Mouse (Mus musculus): Measurements from ENCODE around the gene Stam. TPM values are rescaled to one million over a fixed set of nuclear protein-coding genes. Genes with fewer than 3 reads are reported as not detected.
"Not testable (repeated sequence)": the region's sequence is repeated elsewhere in the genome, so short reads cannot be mapped to it uniquely, and the experiment has no call there.

The Stam gene
- polyA plus RNA-seq, 1 experiment, result 18.2 TPM

DNA sequence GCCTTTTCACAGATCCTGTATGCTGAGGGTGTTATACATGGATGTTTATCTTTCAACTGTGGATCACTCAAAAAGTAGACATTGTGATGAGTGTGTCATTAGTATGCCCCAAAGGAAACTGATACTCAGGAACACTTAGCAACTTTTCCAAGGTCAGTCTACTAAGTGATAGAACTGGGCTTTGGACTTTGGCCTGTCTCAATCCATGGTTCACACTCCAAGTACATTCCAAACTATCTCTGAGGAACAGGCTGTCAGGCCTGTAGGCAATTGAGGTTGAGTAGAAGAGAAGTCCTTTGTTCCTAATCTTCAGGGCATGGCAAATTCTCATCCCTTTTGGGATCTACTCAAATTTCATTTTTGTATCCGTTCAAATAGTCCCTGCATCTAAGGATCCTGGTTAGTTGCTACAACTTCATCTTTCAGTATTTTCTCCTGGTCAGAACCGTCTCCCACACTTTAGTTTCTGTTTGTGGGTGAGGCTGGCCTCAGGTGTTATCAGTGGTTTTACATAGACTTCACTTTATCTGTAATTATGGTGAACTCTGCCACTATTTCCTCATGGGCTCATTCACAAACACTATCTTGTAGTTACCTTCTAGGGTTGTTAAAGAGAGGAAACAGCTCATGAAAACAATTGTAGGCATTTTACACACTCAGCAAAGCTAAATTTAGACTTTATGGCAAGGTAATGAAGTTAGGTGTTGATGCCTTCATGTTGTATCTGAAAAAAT is 102.7 kb downstream of the Stam start:
- H3K27ac ChIP-seq (ENCODE audit: control insufficient read depth, insufficient read depth, low read depth, low read length, poor library complexity), result no peak overlapping the region
- H3K4me1 ChIP-seq (ENCODE audit: control insufficient read depth, insufficient read depth, low read length), result no peaks in the 10 kb centered on the region
- 56% methylated on average over 2 of the region's 2 CpGs for WGBS
- TF ChIP-seq POLR2A (IDR thresholded peaks at IDR 0.05; ENCODE audit: borderline replicate concordance, control insufficient read depth, low read depth, low read length), result no peak
- TF ChIP-seq CTCF (IDR thresholded peaks at IDR 0.05; ENCODE audit: control insufficient read depth, insufficient read depth, low read length), result no peak
- H3K4me3 ChIP-seq (replicated peaks; ENCODE audit: control insufficient read depth, low read depth, low read length), result no peak overlapping the region

DNA sequence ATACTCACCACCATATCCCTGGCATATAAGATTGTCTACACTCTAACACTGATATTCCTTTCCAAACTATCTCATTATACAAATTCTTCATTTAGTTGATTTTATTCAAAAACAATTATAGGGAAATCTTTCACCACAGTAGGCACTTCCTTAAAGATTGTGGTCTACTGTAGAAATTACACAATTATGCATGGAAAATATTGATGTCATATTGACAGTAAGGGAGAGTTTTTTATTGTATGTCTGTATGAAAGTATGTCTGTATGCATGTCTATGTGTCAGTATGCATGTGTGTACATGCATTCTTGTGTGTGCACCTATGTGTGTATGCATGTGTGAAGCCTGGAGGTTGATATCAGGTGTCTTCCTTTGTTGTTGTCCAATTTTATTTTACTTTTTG is 110.5 kb downstream of the Stam start:
- no peak overlapping the region for H3K27ac ChIP-seq (ENCODE audit: control insufficient read depth, insufficient read depth, low read depth, low read length, poor library complexity)
- TF ChIP-seq POLR2A (IDR thresholded peaks at IDR 0.05; ENCODE audit: borderline replicate concordance, control insufficient read depth, low read depth, low read length) (no peak), CTCF (IDR thresholded peaks at IDR 0.05; ENCODE audit: control insufficient read depth, insufficient read depth, low read length) (no peak)
- no peak overlapping the region for H3K4me3 ChIP-seq (replicated peaks; ENCODE audit: control insufficient read depth, low read depth, low read length)
- no peaks in the 10 kb centered on the region for H3K4me1 ChIP-seq (ENCODE audit: control insufficient read depth, insufficient read depth, low read length)

DNA sequence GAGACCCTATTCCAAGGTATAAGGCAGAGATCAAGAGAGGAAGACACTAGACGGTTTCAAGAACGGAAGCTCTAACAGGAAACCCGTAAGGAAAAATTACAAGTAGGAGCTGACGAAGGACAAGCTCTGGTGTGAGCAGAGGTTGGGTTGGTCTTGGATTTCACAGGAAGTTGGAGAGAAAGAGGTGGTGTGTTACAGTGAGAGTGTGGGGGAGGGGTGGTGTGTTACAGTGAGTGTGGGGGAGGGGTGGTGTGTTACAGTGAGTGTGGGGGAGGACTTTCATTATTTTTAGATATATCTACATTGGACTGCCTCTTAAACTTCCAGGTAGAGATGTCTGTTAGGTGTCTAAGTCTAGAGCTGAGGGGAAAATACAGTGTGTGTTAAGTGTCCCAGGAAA is 116.8 kb downstream of the Stam start:
- TF ChIP-seq CTCF (IDR thresholded peaks at IDR 0.05; ENCODE audit: control insufficient read depth, insufficient read depth, low read length) (no peak), POLR2A (IDR thresholded peaks at IDR 0.05; ENCODE audit: borderline replicate concordance, control insufficient read depth, low read depth, low read length) (no peak)
- WGBS, result 43% methylated on average over 4 of the region's 4 CpGs
- Histone ChIP-seq H3K4me3 (replicated peaks; ENCODE audit: control insufficient read depth, low read depth, low read length) (no peak overlapping the region), H3K4me1 (ENCODE audit: control insufficient read depth, insufficient read depth, low read length) (peaks cover 3% of the 10 kb centered on the region; the same call in 1 of the 2 replicates), H3K27ac (ENCODE audit: control insufficient read depth, insufficient read depth, low read depth, low read length, poor library complexity) (no peak overlapping the region)

DNA sequence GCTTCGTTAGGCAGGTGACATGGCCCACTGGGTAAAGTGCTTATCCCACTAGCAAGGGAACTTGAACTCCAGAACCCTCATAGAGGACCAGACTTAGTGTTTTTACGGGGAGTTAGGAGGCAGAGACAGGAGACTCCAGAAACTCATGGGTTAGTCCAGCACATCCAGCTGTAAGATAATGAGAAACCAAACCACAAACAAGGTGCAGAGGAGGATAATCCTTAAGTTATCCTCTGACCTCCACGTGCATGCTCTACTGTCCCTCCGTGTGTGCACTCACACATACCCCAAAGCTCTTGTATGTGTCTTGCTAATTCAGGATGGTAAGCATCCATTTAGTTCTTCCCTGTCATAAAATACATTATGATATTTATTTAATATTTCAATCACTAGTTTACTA is 117.7 kb downstream of the Stam start:
- Histone ChIP-seq H3K4me1 (ENCODE audit: control insufficient read depth, insufficient read depth, low read length) (peaks cover 3% of the 10 kb centered on the region; the same call in 1 of the 2 replicates), H3K27ac (ENCODE audit: control insufficient read depth, insufficient read depth, low read depth, low read length, poor library complexity) (no peak overlapping the region), H3K4me3 (replicated peaks; ENCODE audit: control insufficient read depth, low read depth, low read length) (no peak overlapping the region)
- TF ChIP-seq CTCF (IDR thresholded peaks at IDR 0.05; ENCODE audit: control insufficient read depth, insufficient read depth, low read length) (no peak), POLR2A (IDR thresholded peaks at IDR 0.05; ENCODE audit: borderline replicate concordance, control insufficient read depth, low read depth, low read length) (no peak)
- WGBS, result 40% methylated on average over 4 of the region's 4 CpGs

DNA sequence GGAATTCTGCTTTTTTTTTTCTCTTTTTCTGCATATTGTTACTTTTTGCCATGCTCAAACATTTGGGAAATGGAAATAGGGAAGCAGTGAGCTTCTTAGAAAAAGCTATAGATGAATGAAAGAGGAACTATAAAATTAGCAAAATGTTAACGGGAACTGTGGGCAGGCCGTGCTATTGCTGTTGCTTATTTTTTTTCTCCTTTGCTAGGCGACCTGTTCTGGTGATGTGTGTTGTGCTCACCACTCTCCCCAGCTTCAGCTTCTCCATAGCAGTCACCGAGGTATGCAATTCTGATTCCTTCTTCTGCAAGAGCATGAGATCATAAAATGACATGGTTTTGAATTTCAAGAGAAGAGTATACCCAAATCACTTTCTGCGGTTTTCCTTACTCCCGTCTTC is 118.1 kb downstream of the Stam start:
- Histone ChIP-seq H3K4me1 (ENCODE audit: control insufficient read depth, insufficient read depth, low read length) (peaks cover 3% of the 10 kb centered on the region; the same call in 1 of the 2 replicates), H3K27ac (ENCODE audit: control insufficient read depth, insufficient read depth, low read depth, low read length, poor library complexity) (no peak overlapping the region), H3K4me3 (replicated peaks; ENCODE audit: control insufficient read depth, low read depth, low read length) (no peak overlapping the region)
- 19% methylated on average over 6 of the region's 6 CpGs for WGBS
- TF ChIP-seq POLR2A (IDR thresholded peaks at IDR 0.05; ENCODE audit: borderline replicate concordance, control insufficient read depth, low read depth, low read length) (no peak), CTCF (IDR thresholded peaks at IDR 0.05; ENCODE audit: control insufficient read depth, insufficient read depth, low read length) (no peak)

- not testable (repeated sequence) for H3K4me3 ChIP-seq (replicated peaks; ENCODE audit: control insufficient read depth, low read depth, low read length); H3K27ac ChIP-seq (ENCODE audit: control insufficient read depth, insufficient read depth, low read depth, low read length, poor library complexity)
- 55% methylated on average over 1 of the region's 2 CpGs for WGBS
Observed at GRCm38 (mm10) chr2:14198325-14198903, 124.5 kb downstream of the Stam start.

More at GRCm38 (mm10) chr2:14198325-14198903, 124.5 kb downstream of the Stam start:
- H3K4me1 ChIP-seq (ENCODE audit: control insufficient read depth, insufficient read depth, low read length), result not testable (repeated sequence)

Other genes starting within 250 kb of the Stam start
- 9.6 and 36.4 TPM in 2 replicates for gene Hacd1, start 18.0 kb upstream of the Stam start, polyA plus RNA-seq (2011; ENCODE audit: insufficient read depth, insufficient read length, low replicate concordance, missing spikeins)
- gene Tmem236, start 100.4 kb downstream of the Stam start, polyA plus RNA-seq (2011; ENCODE audit: insufficient read depth, insufficient read length, low replicate concordance, missing spikeins), result not detected in 2 replicates
- 7.9 and 13.4 TPM in 2 replicates for gene Mrc1, start 155.3 kb downstream of the Stam start, polyA plus RNA-seq (2011; ENCODE audit: insufficient read depth, insufficient read length, low replicate concordance, missing spikeins)